Mouse (Mus musculus): ENCODE measurements around the gene Apopt1.

The Apopt1 gene

GRCm38 (mm10) chr12:111745274-111745673 is 32.2 kb downstream of the Apopt1 start:
- DNase-seq (ENCODE audit: low read depth, low spot score) = no peak

GRCm38 (mm10) chr12:111746091-111746490 is 33.0 kb downstream of the Apopt1 start:
- DNase-seq (ENCODE audit: low read depth, low spot score) = no peak

DNA sequence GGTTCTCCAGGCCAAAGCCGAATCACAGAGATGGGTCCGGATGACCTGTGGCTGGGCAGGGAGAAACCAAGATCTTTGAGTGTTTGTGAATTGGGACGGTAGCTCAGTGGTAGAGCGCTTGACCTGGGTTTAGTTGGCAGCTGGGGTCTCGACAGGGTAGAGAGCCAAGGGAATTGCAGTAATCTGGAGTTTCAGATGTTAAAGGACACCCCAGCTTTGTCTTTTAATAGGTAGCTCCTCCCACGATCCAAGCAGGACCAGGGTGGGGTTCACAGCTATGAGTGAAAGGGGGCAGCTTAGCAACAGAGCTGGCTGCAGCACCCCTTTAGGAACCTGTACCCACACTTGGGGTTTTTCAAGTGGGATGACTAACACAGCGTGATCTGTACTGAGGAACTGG is 34.4 kb downstream of the Apopt1 start:
- no peak for DNase-seq (ENCODE audit: low read depth, low spot score)

GRCm38 (mm10) chr12:111750739-111751138 is 37.7 kb downstream of the Apopt1 start:
- DNase-seq (ENCODE audit: low read depth, low spot score) = no peak

DNA sequence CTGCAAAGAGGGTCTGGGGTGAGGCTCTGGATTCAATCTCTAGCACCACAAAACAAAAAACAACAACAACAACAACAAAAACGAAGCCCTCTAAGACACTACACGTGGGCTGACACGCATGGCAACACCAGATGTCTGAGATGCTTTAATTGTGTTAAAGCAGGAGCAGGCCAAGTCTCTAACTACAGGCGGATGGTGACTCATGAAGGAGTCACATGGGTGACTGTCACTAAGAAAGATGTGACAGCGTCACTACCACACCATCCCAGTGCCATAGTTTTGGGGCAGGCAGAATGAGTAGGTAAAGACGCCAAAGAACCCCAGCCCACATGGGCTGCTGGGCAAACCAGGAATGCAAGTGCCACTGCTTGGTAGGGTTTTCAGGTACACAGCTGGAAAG is 39.4 kb downstream of the Apopt1 start:
- no peak for DNase-seq (ENCODE audit: low read depth, low spot score)

- DNase-seq (ENCODE audit: low read depth, low spot score) = no peak
These were observed 40.3 kb downstream of the Apopt1 start for GRCm38 (mm10) chr12:111753347-111753746.

DNA sequence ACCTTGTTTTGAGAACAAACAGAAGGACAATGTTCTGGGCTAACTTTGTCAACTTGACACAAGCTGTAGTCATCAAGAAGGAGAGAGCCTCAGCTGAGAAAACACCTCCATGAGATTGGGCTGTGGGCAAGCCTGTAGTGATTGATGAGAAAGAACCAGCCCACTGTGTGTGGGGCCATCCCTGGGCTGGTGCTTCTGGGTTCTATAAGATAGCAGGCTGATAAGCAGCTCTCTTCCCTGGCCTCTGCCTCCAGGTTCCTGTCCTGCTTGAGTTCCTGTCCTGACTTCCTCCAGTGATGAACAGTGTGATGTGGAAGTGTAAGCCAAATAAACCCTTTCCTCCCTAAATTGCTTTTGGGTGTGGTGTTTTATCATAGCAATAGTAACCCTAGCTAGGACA is 41.6 kb downstream of the Apopt1 start:
- no peak for DNase-seq (ENCODE audit: low read depth, low spot score)

DNA sequence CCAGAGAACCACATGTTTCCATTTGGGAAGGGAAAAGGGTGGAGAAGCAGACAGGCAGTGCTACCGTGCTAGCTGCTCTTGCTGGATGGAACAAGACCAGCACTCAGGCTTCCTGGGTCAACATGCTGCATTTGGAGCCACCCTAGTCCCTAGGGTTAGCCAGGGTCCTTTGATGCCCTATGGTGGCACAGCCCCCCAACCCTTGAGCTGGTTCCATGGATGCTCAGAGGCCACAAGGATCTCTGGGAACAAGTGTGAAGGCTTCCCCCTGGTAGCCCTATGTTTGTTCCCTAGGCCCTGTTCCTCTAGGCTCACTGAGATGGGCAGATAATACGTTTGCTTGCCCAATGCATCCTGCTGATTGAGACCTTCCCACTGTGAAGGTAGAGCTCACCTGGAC is 42.2 kb downstream of the Apopt1 start:
- no peak for DNase-seq (ENCODE audit: low read depth, low spot score)

- no peak for DNase-seq (ENCODE audit: low read depth, low spot score)
These were observed 43.1 kb downstream of the Apopt1 start for GRCm38 (mm10) chr12:111756082-111756697.

DNA sequence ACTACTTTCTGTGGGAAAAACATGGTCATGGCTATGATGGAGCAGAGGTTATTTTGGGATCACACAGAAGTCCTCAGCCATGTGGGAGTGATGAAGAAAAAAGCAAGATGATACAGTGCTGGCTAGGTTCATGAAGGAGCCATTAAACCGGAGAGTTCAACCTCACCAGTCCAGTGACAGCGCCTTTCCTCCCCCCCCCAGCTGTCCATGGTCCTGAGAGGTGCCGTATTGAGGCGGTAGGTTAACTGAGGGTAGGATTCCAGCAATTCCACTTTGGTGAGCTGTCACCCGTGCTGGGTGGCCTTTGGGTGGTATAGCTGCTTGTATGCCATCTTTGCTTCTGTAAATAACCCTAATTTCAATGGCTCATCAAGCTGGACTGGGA is 43.6 kb downstream of the Apopt1 start:
- DNase-seq (ENCODE audit: low read depth, low spot score) = no peak

GRCm38 (mm10) chr12:111757561-111758325 is 44.7 kb downstream of the Apopt1 start:
- DNase-seq (ENCODE audit: low read depth, low spot score) = no peak

DNA sequence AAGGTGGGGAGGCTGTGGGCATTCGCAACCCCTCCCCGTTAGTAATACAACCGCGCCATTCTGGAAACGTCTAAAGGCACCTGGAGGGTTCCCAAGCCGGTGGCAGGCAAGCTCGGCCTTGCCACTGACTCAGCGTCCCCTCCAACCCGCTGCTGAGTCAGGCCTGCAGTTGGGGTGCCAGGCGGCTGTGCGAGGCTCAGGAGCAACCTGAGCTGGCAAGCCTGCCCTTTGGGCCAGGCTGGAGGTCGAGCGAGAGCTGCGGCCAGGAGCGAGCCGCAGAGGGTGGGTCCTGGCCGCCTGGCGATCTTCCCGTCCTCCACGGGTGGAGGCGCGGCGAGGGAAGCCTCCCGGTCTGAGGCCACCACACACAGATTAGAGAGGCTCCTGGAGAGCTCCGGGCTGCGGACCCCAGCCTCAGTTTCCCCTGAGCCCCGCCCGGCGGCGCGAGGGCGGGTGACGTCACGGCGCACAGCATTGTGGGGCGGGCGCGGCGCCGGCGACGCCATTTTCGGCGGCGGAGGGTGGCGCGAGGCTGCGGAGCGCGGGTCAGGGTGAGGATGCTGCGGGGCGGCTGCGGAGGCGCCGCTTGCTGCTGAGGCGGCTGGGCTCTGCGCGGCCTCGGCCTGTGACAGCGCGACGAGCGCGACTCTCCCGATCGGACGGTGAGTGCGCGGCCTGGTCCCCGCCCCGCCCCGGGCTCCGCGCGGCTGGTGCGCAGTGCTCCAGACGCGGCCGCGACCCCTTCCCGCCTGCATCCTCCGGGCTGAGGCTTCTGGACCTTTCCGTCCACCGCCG is 45.5 kb downstream of the Apopt1 start, which contains the start of gene Klc1:
Klc1 (plus strand) TSS at position 469 of the 795 bp plus-strand sequence.
- DNase-seq (ENCODE audit: low read depth, low spot score) = no peak

DNA sequence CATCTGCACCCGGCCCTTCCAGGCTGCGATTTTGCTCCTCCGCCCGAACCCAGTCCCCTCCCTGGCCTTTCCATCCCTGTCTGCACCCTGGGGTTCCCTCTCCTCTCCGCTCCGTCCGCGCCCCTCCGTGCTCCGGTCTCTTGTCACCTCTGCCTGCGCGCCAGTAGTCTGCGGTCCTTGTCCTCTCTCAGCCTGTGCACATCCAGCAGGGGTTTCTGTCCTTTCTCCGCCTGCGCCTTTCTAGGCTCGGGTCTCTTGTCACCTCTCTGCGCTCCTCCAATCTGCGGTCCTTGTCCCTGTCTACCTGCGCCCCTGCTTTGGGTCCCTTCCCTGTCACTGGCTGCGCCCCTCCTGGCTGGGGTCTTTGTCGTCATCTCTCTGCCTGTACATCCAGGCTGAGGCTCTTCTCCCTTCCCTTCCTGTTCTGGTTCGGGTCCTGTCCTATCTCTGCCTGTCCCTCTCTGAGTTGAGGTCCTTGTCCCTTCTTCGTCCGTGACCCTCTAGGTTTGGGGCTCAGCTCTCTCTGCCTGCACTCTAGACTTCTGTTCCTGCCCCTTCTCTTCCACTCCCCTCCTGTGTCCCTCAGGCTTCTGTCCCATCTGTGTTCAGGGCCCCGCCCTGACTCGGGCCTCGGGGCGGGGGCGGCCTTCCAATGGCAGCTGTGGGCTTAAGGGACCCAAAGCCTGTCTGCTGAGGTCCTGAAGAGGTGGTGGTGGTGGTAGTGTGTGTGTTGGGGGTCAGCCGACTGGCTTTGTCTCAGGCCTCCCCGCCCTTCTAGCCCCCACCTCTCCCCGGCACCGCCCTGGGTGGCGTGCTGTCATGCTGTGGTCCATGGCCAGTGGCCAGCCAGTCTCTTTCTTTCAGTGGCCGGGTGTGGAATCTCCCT is 46.4 kb downstream of the Apopt1 start:
- no peak for DNase-seq (ENCODE audit: low read depth, low spot score)

DNA sequence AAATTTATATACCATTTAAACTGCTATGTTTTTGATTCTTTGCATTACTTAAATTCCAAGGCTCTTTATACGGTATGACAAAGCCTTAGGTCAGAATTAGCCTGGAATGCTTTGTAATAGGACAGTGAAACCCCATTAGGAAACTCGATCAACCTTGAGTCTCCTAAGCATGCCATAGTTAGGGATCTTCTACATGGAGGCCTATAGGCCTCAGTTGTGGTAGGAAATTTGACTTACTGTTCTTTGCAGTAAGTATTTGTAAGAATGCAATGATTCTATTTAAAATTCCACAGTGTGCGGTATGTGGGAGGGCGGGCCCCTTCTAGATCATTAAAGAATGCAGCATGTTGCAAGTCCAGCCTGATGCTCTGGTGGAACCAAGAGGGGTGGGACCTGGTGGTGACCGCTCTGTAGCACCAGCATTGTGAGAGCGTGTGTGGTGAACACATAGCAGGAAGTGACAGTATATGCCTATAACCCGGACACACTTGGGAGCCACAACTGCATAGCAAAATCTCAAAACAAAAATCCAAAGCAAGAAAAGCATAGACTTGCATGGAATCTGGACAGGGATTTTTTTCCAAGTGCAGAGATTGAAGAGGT is 47.3 kb downstream of the Apopt1 start:
- DNase-seq (ENCODE audit: low read depth, low spot score) = no peak

DNA sequence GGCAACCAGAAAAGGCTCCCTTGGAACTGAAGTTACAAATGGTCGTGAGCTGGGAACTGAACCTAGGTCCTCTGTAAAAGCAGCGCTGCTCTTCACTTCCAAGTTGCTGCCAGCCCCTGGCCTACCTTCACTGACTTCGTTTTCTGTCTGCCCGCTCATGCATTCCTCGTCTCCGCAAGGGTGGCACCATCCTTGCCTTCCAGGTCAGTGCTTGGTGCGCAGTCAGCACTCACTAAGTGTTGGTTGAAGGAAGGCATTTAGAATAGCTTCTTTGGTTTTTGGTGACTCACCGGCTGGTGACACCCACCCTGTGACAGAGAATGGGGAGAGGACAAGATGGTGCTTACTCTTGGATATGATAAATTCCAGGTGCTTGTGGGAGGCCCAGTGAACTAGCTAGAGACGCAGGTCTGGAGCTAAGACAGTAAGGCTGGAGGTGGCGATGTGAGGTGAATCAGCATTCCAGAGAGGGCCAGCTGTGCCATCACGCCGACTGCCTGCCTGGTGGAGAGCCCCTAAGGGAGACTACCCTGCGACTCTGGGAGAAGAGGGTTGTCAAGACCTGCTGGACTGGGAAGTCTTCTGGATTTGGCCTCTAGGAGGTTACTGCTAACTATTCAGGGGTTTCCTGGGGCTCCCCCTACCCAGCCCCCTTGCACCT is 49.7 kb downstream of the Apopt1 start:
- DNase-seq (ENCODE audit: low read depth, low spot score) = no peak

DNA sequence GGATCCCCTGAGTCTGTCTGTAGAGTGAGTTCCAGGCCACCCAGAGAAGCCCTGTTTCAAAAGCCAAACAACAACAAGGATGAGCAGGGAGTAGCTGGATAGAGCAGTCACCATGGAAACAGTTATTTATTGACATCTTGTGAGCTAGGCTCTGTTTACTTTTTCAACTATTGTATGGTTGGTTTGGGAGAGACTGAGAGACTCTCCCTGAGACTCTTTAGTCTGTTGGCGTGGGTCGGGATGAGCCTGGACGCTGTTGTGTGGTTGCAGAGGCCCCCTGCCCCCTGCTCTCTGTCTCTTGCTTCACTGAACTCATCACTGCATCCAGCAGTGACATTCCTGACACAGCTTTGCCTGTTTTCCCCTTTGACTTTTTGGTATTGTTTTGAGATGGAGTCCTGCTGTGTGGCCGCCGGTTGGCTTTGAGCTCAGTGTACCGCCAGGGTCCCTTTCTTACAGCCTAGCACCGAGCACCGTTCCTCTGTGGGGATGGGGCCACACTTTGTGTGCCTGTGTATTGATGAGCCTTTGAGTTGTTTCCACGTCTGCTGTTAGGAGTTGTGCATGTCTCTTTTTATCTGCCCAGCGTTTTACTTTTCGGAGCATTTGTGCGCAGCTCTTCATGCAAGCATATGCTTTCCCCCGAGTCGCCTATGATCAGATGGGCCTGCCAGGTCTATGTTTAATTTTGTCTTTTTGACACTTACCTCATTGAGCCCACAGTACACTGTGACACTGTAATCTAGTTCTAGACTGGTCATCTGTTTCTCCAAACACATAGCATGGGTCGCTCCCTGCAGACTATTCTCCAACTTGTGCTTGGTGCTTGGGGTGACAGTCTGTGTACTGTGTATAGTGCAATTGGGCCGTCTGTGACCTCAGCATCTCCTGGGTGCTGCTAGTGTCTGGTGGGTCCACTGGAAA is 53.5 kb downstream of the Apopt1 start:
- no peak for DNase-seq (ENCODE audit: low read depth, low spot score)

GRCm38 (mm10) chr12:111768322-111768928 is 55.4 kb downstream of the Apopt1 start:
- no peak for DNase-seq (ENCODE audit: low read depth, low spot score)

- no peak for DNase-seq (ENCODE audit: low read depth, low spot score)
These were observed 56.2 kb downstream of the Apopt1 start for GRCm38 (mm10) chr12:111769306-111769705.
